Mouse (Mus musculus) MEL (cell line): ENCODE measurements around the gene Gm20388. TPM values are rescaled to one million over a fixed set of nuclear protein-coding genes. Genes with fewer than 3 reads are reported as not detected.

Experiments
- DNase-seq: peaks from one replicate; pipeline ENCODE4 v3.0.0; 2011; ENCODE audit warnings: low read depth, low spot score
- H3K27ac ChIP-seq: 2 replicates; pipeline ENCODE4 v1.5.1; 2012; ENCODE audit warnings: low read depth, mild to moderate bottlenecking, control low read depth, low read length, moderate library complexity; ENCODE audit not compliant: control insufficient read depth
- H3K27me3 ChIP-seq, 2 experiments: fragments of 150-350 bp in 1 of 2; sonication (generic) in 1 of 2; 2 replicates each; pipeline ENCODE4 v1.6.1; 2012; ENCODE audit warnings: low read length in 2 of 2, mild to moderate bottlenecking in 2 of 2, improper control_type of control experiment in 1 of 2, moderate library complexity in 1 of 2; ENCODE audit not compliant: insufficient read depth in 2 of 2, control insufficient read depth in 1 of 2
- H3K36me3 ChIP-seq, 2 experiments: 2 replicates each; pipeline ENCODE4 v1.6.1; 2012 to 2014; ENCODE audit warnings: low read length in 2 of 2, improper control_type of control experiment in 1 of 2, inconsistent platforms in 1 of 2, mild to moderate bottlenecking in 1 of 2; ENCODE audit not compliant: insufficient read depth in 2 of 2, control insufficient read depth in 1 of 2
- H3K4me1 ChIP-seq, 2 experiments: fragments of 150-350 bp in 1 of 2; sonication (generic) in 1 of 2; 2 replicates each; pipeline ENCODE4 v1.6.1; 2012; ENCODE audit warnings: low read length in 2 of 2, improper control_type of control experiment in 1 of 2, mild to moderate bottlenecking in 1 of 2; ENCODE audit not compliant: insufficient read depth in 2 of 2, control insufficient read depth in 1 of 2
- H3K4me3 ChIP-seq, 2 experiments: fragments of 150-350 bp in 1 of 2; sonication (generic) in 1 of 2; 2 replicates each; pipeline ENCODE4 v1.5.1; 2012; ENCODE audit warnings: low read depth in 2 of 2, low read length in 2 of 2, mild to moderate bottlenecking in 2 of 2, moderate library complexity in 2 of 2, control low read depth in 1 of 2, improper control_type of control experiment in 1 of 2; ENCODE audit not compliant: control insufficient read depth in 1 of 2, insufficient read depth in 1 of 2
- H3K79me2 ChIP-seq: 2 replicates; pipeline ENCODE4 v1.6.1; 2012; ENCODE audit warnings: mild to moderate bottlenecking, low read length, moderate library complexity; ENCODE audit not compliant: control insufficient read depth, poor library complexity, insufficient read depth
- H3K9ac ChIP-seq: 2 replicates; pipeline ENCODE4 v1.6.1; 2012; ENCODE audit warnings: low read depth, mild to moderate bottlenecking, control low read depth, low read length, moderate library complexity; ENCODE audit not compliant: control insufficient read depth, poor library complexity, severe bottlenecking
- H3K9me3 ChIP-seq: fragments of 150-350 bp; sonication (generic); replicated peaks from 2 replicates; pipeline ENCODE4 v1.6.1; 2012; ENCODE audit warnings: mild to moderate bottlenecking, low read length, improper control_type of control experiment, moderate library complexity; ENCODE audit not compliant: insufficient read depth
- BHLHE40 ChIP-seq: IDR thresholded peaks from 2 replicates; pipeline ENCODE4 v1.6.1; 2012; ENCODE audit warnings: low read depth, mild to moderate bottlenecking, inconsistent platforms, low read length, improper control_type of control experiment, borderline replicate concordance
- CHD2 ChIP-seq: IDR thresholded peaks from 2 replicates; pipeline ENCODE4 v1.6.1; 2011; ENCODE audit warnings: low read length, improper control_type of control experiment
- CTCF ChIP-seq, 3 experiments: IDR thresholded peaks in 2 of 3; conservative IDR thresholded peaks in 1 of 3; 2 replicates each; pipeline ENCODE4 v1.5.1; 2011 to 2012; ENCODE audit warnings: low read length in 3 of 3, low read depth in 2 of 3, mild to moderate bottlenecking in 2 of 3, improper control_type of control experiment in 1 of 3, inconsistent platforms in 1 of 3, mixed read lengths in 1 of 3, moderate library complexity in 1 of 3; ENCODE audit not compliant: control insufficient read depth in 1 of 3, insufficient read depth in 1 of 3, poor library complexity in 1 of 3, severe bottlenecking in 1 of 3
- ETS1 ChIP-seq: IDR thresholded peaks from 2 replicates; pipeline ENCODE4 v1.6.1; 2012; ENCODE audit warnings: low read depth, mild to moderate bottlenecking, inconsistent platforms, low read length, improper control_type of control experiment, moderate library complexity
- HCFC1 ChIP-seq: IDR thresholded peaks from 2 replicates; pipeline ENCODE4 v1.6.1; 2012; ENCODE audit warnings: low read depth, mild to moderate bottlenecking, inconsistent platforms, low read length, improper control_type of control experiment, moderate library complexity
- JUND ChIP-seq: IDR thresholded peaks from 2 replicates; pipeline ENCODE4 v1.6.1; 2011; ENCODE audit warnings: low read depth, mild to moderate bottlenecking, improper control_type of control experiment, low read length
- MAZ ChIP-seq: IDR thresholded peaks from 2 replicates; pipeline ENCODE4 v1.6.1; 2012; ENCODE audit warnings: low read depth, mild to moderate bottlenecking, inconsistent platforms, low read length, improper control_type of control experiment
- MEF2A ChIP-seq: IDR thresholded peaks from 2 replicates; pipeline ENCODE4 v1.6.1; 2014; ENCODE audit warnings: low read depth, mild to moderate bottlenecking, inconsistent platforms, low read length, improper control_type of control experiment; ENCODE audit not compliant: poor library complexity, insufficient replicate concordance, severe bottlenecking; ENCODE audit errors: extremely low read depth
- NELFE ChIP-seq: IDR thresholded peaks from 2 replicates; pipeline ENCODE4 v1.6.1; 2011; ENCODE audit warnings: low read depth, low read length, improper control_type of control experiment
- POLR2AphosphoS2 ChIP-seq: IDR thresholded peaks from 2 replicates; pipeline ENCODE4 v1.6.1; 2011; ENCODE audit warnings: low read length, improper control_type of control experiment
- SIN3A ChIP-seq: IDR thresholded peaks from 2 replicates; pipeline ENCODE4 v1.6.1; 2012; ENCODE audit warnings: low read length, improper control_type of control experiment, inconsistent platforms
- SMC3 ChIP-seq: IDR thresholded peaks from 2 replicates; pipeline ENCODE4 v1.6.1; 2011; ENCODE audit warnings: low read depth, low read length, improper control_type of control experiment
- TBP ChIP-seq: IDR thresholded peaks from 2 replicates; pipeline ENCODE4 v1.8.0; 2011; ENCODE audit warnings: low read depth, low read length, improper control_type of control experiment
- TCF12 ChIP-seq: IDR thresholded peaks from 2 replicates; pipeline ENCODE4 v1.6.1; 2014; ENCODE audit warnings: low read depth, mild to moderate bottlenecking, inconsistent platforms, low read length, improper control_type of control experiment, moderate library complexity
- USF2 ChIP-seq, 2 experiments: IDR thresholded peaks; 2 replicates each; pipeline ENCODE4 v1.6.1; 2011 to 2012; ENCODE audit warnings: improper control_type of control experiment in 2 of 2, low read length in 2 of 2, borderline replicate concordance in 1 of 2, inconsistent platforms in 1 of 2, low read depth in 1 of 2, mild to moderate bottlenecking in 1 of 2; ENCODE audit not compliant: insufficient read depth in 1 of 2
- ZC3H11A ChIP-seq: IDR thresholded peaks from 2 replicates; pipeline ENCODE4 v1.6.1; 2012; ENCODE audit warnings: low read depth, mild to moderate bottlenecking, inconsistent platforms, low read length, improper control_type of control experiment
- ZKSCAN1 ChIP-seq: IDR thresholded peaks from 2 replicates; pipeline ENCODE4 v1.6.1; 2012; ENCODE audit warnings: low read depth, mild to moderate bottlenecking, inconsistent platforms, low read length, improper control_type of control experiment, moderate library complexity
- ZMIZ1 ChIP-seq: IDR thresholded peaks from 2 replicates; pipeline ENCODE4 v1.6.1; 2012; ENCODE audit warnings: low read depth, mild to moderate bottlenecking, inconsistent platforms, low read length, improper control_type of control experiment, moderate library complexity
- polyA plus RNA-seq, 2 experiments: library from polyadenylated mRNA; stranded (reverse) in 1 of 2; unstranded in 1 of 2; fragments of >175 nt in 1 of 2; fragments of >200 nt in 1 of 2; gene quantifications; 2 replicates each; pipeline versions ENCODE4 v1.2.1 to v1.2.4; 2012; ENCODE audit warnings: low replicate concordance in 2 of 2, low read depth in 1 of 2; ENCODE audit not compliant: insufficient read length in 2 of 2, insufficient read depth in 1 of 2, missing spikeins in 1 of 2
- total RNA-seq: library from RNA; depleted of rRNA; stranded (reverse); fragments of 300-350 nt; gene quantifications from 2 replicates; pipeline ENCODE4 v1.2.3, GENCODE M21; 2012

The Gm20388 gene
- total and polyA plus RNA-seq, 3 experiments: 11.1 to 17.8 TPM; not detected in 1

DNA sequence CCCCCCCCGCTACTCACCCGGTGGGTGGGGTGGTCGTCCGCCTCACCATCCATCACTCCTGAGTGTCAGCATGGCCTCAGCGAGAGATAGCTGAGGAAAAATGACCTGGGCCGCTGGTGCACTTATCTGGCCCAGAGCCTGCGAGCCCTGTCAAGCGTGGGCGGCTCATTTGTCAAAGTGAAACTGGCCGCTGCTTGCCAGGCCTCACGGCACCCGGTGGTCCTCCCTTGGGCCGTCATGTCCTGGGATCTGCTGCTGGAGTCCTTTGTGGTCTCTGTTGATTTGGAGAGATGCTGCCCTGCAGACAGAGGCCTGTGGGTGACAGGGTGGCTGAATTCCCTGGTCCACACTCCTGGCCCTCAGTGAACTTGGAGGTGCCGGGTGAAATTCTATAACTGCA is 921.4 kb downstream of the Gm20388 start:
- Histone ChIP-seq H3K9ac (no peak overlapping the region), H3K36me3 (no peaks in the 10 kb centered on the region), H3K9me3 (no peaks in the 10 kb centered on the region), H3K27ac (no peak overlapping the region), H3K4me1 (no peaks in the 10 kb centered on the region), H3K4me3 (peak overlapping the region in 1 of 2 experiments; percentile 28; a peak in 1 of 4 replicates), H3K79me2 (no peaks in the 10 kb centered on the region), H3K27me3 (no peaks in the 10 kb centered on the region)
- no peak for TF ChIP-seq SIN3A
- no peak for TF ChIP-seq CTCF (IDR thresholded peaks at IDR 0.05 in 2 of 3, conservative IDR thresholded peaks at IDR 0.05 in 1 of 3; ENCODE audit: control insufficient read depth in 1 of 3, insufficient read depth in 1 of 3, low read depth in 2 of 3, low read length in 3 of 3, poor library complexity in 1 of 3, severe bottlenecking in 1 of 3)
- no peak for TF ChIP-seq ZMIZ1
- TF ChIP-seq MEF2A: no peak
- no peak for TF ChIP-seq MAZ
- no peak for TF ChIP-seq TBP
- TF ChIP-seq ETS1: no peak
- TF ChIP-seq BHLHE40: no peak
- no peak for TF ChIP-seq JUND
- TF ChIP-seq USF2 (IDR thresholded peaks at IDR 0.05; ENCODE audit: borderline replicate concordance in 1 of 2, insufficient read depth in 1 of 2, low read depth in 1 of 2, low read length in 2 of 2): no peak
- DNase-seq: no peak

DNA sequence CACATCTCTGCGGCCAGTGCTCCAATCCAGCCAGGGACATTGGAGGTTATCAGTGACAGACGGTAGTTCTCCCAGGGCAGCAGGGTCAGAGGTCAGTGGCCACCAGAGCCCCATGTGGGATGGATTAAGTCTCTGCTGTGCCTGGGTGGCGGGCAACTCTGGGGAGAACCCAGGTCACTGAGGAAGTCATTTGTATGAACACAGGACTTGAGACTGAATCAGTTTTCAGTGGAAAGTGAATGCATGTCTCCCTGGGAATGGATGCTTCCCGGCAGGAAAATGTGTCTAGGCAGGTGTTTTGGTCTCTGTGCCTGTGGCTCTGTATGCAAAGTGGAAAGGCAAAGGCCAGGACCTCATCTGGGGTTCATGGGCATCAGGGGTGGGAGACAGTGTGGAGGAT is 922.6 kb downstream of the Gm20388 start:
- no peak for DNase-seq
- H3K27ac ChIP-seq: no peak overlapping the region
- H3K27me3 ChIP-seq: no peaks in the 10 kb centered on the region
- no peak overlapping the region for H3K4me3 ChIP-seq
- H3K36me3 ChIP-seq: no peaks in the 10 kb centered on the region
- TF ChIP-seq JUND (no peak), ZKSCAN1 (no peak), CHD2 (no peak), ZMIZ1 (no peak), HCFC1 (no peak), NELFE (no peak), TCF12 (no peak), ZC3H11A (no peak), POLR2AphosphoS2 (no peak), MAZ (no peak), SMC3 (no peak)
- TF ChIP-seq, all 39 proteins: peak for 0
- Histone ChIP-seq H3K79me2 (no peaks in the 10 kb centered on the region), H3K4me1 (no peaks in the 10 kb centered on the region), H3K9me3 (no peaks in the 10 kb centered on the region), H3K9ac (no peak overlapping the region)
